Mouse (Mus musculus): ENCODE data around the gene Plekho2.

Plekho2 gene

DNA sequence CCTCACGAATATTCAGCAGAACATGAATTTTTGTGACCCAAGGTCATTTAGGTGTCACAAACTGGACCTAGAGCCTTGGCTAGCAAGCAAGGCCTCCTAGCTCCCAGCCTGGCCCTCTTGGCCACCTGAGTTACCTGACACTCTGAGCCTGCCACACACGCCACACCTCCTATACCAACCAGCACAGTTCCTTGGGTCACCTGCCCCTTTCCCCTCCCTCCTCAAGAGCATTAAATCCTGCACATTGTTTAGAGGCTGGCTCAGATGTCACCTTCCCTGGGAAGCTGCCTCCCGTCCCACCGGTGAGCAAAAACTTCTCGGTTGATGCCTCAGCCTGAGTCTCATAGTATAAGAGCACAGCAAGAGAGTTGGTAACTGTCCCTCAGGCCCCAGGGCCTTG is 48.6 kb downstream of the Plekho2 start:
- DNase-seq (ENCODE audit: low spot score in 2 of 2): no peak

DNA sequence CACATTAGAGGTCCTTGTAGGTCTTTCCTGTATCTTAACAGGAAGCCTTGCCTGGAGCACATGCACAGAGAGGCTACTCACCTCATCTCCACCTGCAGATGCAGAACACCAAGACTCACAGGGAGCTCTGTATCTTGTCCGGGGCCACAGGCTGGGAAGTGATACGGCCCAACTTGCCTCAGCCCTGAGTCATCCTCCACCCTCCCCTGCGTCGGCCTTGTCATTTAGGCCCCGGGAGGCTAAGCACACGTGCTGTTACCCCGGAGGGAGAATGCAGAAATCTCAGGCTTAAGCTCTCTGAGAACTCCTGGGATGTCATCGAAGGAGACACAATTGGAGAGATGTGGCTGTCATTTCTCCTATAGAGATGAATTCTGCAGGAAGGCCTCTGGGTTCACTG is 50.2 kb downstream of the Plekho2 start:
- no peak for DNase-seq (ENCODE audit: low spot score in 2 of 2)

DNA sequence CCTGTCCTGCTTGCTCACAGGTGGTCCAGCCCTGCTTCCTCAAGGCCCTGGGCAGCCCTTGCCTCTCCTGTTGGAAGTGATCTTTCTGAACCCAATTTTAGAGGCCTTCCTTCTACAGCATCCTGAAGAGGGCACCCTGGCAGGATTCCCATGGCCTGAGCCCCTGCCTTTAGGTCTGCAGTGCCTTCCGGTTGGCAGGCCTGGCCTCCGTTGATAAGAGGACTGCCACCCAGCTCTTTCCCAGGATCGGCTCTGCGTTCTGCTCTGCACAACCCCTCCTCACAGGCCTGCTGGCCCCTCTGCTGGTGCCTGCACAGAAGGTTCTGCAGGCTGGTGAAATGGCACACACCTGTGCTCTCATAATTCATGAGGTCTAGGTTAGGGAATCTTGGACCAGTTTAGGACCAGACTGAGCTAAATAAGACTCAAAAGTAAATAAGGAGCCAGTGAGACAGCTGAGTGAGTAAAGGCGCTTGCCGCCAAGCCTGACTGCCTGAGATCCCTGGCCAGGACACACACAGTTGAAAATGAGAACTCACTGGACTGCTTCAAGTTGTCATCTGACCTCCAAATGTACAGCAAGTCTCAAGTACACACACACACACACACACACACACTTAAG is 51.3 kb downstream of the Plekho2 start:
- no peak for DNase-seq (ENCODE audit: low spot score in 2 of 2)

DNA sequence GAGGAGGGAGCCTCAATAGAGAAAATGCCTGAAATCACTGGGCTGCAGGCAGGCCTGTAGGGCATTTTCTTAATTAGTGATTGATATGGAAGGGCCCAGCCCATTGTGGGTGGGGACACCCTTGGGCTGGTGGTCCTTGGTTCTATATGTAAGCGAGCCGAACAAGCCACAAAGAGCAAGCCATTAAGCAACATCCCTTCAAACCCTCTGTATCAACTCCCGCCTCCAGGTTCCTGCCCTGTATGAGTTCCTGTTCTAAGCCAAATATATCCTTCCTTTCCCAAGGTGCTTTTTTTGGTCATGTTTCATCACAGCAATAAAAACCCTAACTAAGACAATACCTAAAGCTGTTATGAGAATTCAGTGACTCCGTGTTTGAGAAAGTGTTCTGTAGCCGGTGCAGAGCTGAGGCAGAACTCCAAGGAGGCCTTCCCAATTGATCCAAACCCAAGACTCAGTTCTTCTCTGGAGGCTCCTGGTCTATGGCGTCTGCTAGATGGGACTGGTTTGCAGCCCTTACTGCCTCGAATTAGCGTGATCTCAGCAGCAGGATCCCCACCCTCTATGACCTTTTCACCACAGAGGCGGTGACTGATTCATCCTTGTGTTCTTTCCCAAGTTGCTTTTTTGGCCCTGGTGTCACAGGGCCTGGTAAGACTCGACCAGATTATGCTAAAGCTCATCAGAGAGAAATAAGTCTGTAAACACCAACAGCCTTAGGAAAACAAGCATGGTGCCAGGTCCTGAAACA is 54.2 kb downstream of the Plekho2 start:
- DNase-seq (ENCODE audit: low spot score in 2 of 2): no peak

DNA sequence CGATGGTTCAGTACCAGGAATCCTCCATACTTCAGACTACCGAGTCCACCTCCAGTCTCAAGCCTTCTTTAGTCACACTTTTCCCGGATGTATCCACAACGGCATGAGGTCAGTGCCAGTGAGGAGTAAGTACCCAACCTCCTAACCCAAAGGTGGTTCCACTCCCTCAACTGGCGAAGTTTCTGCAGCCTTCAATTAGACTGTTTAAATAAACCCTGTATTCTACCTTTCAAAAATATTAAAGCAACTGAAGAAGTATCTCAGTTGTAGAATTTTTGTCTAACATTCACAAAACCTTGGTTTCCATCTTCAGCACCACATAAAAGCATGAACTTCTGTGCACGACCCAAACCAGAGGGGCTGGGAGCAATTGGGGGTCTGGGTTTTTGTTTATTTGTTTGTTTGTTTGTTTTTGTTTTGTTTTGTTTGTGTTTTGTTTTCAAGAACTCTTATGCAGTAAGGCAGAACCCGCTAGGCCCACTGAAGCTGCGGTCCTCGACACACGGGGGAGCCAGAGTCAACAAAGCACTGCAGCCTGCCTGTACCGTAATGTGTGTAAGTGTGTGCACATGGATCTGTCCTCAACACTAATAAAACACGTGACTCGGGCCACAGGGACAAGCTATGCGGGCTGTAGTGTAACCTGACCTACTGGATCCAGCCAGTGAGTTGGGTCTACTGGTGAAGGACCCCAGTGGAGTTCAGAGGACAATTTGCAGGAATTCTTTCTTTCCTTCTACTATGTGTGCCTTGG is 56.1 kb downstream of the Plekho2 start:
- DNase-seq (ENCODE audit: low spot score in 2 of 2): peak; percentile 77 to 84

DNA sequence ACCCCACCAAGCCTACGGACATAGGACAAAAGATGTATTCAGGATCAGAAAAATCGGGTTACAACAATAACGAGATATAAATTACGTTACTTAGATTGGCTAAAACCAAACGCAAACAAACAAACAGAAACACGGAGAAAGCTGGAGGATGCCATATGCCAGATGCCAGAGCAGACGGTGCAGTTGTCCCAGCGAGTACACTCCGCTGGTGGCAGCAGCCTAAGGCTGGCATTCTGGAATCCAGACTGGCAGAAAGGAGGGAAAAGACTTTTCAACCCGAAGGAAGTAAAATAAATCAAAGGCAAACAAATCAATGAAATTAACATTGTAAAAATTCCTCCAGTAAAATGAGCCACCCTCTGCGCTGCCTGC is 59.3 kb downstream of the Plekho2 start:
- DNase-seq (ENCODE audit: low spot score in 2 of 2): peak in 1 of 2 experiments; percentile 30

DNA sequence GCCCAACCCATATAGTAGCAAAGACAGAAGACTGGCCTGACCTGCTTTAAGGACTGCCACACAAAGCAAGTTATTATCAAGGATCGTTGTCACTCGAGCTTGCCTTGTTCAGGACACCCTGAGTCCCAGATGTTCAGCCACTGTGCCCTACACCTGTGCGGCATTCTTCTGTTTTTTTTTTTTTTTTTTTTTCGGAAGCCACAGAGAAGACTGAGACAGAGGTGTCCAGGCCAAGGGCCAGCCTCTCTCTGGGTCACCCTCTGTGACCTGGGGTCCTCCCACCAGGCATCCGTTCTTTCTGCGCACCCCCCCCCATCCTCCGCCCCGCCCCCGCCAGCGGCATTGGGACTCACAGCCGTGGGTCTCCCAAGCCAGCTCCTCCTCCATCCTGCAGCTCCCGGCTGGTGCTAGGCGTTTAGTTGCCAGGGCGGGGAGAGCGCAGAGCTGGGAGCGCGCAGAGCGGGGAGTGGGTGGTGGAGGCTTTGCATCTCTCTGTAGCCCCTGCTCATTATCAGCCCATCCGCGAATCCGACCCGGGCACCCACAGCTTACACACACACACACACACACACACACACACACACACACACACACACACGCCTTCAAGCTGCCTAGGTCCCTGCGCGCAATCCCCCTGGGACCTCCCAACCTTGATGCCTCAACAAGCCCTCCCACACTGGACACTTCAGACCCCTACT is 59.9 kb downstream of the Plekho2 start, which contains the start of gene Ankdd1a:
TSS of gene Ankdd1a (minus strand) at position 387 of the 698 bp plus-strand sequence.
- peak; percentile 54 to 68 for DNase-seq (ENCODE audit: low spot score in 2 of 2)

DNA sequence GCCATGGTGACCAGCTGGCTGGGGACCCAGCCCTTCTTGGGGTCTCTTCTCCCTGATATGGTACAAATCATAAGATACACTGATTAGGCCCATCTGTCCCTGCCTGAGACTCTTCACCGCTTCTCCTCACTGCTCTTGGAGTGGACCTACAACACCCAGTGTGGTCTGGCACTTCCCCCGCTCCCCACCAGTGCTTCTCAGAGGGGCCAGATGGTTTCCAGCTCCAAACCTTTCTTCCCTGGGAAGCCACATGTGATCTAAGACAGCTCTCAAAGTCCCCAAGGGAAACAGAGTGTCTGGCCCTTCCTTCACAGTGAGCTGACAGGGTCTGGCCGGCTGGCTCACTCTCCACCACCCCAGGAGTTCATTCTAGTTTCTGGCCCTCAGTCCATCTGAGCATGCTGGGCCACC is 65.0 kb downstream of the Plekho2 start:
- DNase-seq (ENCODE audit: low spot score in 2 of 2): peak in 1 of 2 experiments; percentile 62

DNA sequence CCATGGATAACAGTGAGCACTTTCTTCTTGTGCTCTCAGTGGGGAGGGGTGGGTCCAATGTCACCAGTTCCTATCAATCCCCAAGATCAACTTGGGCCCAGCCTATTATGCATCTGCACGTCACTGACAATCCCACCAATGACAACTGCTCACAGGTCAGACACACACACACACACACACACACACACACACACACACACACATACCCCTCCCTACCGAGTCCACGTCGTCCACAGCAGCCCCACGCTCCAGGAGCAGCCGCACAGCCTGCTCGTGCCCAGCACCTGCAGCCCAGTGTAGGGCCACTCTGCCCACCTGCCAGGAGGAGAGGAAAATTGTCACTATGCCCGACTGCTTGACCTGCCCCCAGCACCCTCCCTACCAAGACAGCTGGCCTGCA is 65.4 kb downstream of the Plekho2 start:
- DNase-seq (ENCODE audit: low spot score in 2 of 2): peak in 1 of 2 experiments; percentile 59

DNA sequence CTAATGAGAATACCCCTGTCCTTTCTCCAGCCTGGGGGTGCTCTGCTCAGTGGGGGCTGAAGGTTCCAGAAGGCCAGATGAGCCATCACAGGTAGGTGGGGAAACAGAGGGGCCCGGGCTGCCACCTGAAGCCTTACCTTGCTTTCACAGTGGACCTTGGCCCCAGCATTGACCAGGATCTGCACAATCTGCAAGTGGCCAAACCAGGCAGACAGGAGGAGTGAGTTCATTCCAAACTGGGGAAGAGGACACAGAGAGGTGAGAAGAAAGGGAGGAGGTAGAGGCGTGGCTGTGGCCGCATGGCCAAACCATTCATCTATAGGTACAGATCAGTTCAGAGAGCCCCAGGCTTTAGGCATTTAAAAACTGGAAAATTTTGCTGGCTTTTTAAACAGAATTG is 67.3 kb downstream of the Plekho2 start:
- DNase-seq (ENCODE audit: low spot score in 2 of 2): no peak

DNA sequence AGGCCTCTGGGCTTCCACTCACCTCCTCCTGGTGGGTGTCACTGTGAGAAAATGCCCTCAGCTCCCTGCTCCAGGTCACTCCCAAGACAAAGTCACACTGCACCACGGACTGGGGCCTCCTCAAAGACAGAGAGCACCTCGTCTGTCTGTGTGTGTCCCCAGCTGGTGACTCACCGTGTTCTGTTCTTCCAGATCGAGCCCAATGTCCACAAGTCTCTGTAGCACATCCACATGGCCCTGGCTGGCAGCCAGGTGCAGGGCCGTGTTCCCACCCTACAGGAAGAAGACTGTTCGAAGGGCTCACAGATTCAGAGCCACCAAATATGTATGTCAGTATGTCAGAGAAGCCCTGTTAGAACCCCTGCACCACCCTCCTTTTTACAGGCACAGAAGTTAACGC is 71.4 kb downstream of the Plekho2 start:
- DNase-seq (ENCODE audit: low spot score in 2 of 2): no peak

DNA sequence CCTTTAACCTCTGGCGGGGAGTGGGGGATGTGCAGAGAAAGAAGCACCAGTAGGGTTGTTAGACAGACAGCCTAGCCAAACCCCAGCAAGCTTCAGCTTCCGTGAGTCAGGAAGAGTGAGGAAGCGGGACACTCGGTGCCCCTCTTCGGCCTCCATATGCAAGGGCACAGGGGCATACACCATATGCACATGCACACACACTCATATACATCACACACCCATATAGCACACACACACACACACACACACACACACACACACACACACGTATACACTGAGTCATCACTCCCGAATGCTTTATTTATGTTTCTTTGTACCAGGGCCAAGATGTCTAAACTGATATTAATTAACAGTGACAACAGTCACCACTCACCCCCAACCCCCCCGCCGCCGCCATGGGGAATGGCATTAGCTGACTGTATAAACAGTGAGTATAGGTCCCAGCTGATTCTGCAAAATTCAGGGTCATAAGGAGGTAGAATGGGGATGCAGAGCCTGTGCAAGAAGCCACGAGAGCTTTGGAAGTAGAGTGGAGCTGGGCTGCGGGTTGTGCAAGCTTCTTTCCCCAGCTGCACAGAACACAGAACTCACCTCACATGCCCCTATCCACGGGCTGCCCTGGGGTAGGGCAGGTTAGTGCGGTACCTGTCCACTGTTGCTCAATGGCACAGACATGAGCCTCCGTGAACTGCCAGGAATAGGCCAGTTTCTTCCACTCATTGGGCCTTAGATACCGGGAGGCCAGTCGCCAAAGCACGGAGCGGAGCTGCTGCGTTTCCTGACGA is 76.9 kb downstream of the Plekho2 start:
- no peak for DNase-seq (ENCODE audit: low spot score in 2 of 2)
